Mouse (Mus musculus) frontal cortex, adult 2 months (tissue): ENCODE results near the gene Arhgap35. TPM values are rescaled to one million over a fixed set of nuclear protein-coding genes. Genes with fewer than 3 reads are reported as not detected.
A peak's percentile ranks its signal among the peaks of the same experiment; 100 is the strongest.

Experiments used
- DNase-seq, 2 experiments: peaks; one replicate each; pipeline ENCODE4 v3.0.0; 2022; ENCODE audit warnings: low spot score in 1 of 2; ENCODE audit errors: extremely low spot score in 1 of 2
- polyA plus RNA-seq: library from polyadenylated mRNA; depleted of rRNA; stranded (reverse); fragments of >200 nt; gene quantifications from 2 replicates; pipeline ENCODE4 v1.2.3, GENCODE M21; 2012; rRNA removed

Gene Arhgap35
- polyA plus RNA-seq, 1 experiment = 50.5 TPM

DNA sequence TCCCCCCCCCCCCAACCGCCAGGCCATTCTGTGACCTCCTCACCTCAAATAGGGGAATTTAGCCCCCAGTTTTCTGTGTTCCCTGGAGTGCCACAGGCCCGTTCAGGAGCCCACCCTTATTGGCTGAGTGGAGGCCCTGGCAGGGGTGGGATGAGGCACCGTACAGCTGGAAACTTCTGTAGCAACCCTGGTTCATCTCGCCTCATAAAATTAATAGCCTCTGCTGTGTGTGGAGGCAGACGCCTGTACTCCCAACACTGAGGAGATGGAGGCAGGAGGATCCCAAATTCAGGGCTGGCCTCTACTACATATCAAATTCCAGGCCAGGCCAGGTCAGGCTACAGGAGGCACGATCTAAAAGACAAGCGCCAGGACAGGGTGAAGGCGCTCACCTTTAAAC lies 140.9 kb downstream of the Arhgap35 start:
- no peak for DNase-seq

DNA sequence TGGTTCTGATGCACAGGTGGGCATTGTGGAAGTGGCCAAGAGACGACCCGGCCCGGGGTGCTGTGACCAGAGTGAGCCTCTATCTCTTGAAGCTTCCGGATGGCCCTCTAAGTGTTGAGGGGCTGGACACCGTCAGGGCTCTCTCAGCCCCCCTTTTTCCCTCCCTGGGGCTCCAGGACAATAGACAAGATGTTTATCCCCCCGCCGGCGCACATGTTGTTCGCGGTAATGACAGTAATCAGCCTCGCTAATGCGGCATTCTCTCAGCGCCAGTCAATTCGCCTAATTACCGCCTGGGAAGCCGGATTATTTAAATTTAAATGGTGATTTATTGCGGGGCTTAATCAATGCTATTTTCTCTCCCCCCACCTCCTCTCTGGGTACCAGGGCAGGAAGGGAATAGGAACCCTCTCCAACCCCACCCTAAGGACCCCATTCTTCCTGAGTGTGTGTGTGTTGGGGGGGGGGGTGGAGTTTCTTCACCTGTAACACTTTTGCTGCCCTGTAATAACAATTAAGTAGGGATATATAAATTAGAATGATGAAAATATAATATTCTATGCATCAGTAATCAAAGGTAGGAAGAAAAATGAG lies 142.6 kb downstream of the Arhgap35 start:
- DNase-seq = no peak

DNA sequence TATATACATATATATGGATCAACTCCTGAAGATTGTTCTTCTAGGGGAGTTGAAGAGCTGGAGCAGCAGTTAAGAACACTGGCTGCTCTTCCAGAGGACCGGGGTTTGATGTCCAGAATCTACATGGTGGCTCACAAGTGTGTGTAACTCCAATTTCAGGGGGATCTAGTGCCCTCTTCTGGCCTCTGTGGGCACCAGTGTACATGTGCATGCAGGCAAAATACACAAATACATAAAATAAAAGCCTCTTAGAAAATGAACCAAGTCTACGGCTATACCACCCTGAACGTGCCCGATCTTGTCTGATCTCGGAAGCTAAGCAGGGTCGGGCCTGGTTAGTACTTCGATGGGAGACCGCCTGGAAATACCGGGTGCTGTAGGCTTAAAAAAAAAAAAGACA lies 143.2 kb downstream of the Arhgap35 start:
- DNase-seq = no peak

DNA sequence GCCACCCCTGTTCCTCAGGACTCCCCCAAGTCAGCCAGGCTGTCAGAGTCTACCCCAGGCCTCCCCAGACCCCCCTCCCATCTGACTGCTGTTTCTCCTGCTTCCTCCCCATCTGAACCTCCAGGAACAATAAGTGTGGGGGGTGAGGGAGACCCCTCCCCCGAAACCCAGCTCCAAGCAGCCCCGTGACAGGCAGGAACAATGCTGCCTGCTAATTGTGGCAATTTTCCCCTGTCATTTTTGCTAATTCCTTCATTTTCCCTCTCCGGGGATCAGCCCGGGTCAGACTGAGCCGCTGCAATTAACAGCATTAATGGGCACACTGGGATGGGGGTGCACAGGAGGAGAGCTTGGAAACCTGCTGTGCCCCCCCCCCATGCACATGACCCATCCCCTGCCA lies 146.7 kb downstream of the Arhgap35 start:
- no peak for DNase-seq

DNA sequence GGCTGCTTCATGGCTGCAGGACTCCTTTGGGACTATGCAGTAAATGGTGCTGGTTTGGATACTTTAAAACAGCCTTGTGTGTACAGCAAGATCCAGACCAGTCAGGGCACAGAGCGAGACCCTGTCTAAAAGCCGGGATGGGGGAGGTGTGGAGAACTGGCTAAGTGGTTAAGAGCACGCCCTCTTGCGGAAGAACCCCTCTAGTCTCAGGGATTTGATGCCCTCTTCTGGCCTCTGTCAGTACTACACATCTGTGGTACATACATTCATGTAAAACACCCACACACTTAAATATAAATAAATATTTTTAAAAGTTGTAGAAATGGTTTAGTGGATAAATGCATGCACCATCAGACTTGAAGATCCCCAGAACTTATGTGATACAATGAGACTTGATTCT lies 148.2 kb downstream of the Arhgap35 start:
- DNase-seq = peak in 1 of 2 experiments; percentile 37

DNA sequence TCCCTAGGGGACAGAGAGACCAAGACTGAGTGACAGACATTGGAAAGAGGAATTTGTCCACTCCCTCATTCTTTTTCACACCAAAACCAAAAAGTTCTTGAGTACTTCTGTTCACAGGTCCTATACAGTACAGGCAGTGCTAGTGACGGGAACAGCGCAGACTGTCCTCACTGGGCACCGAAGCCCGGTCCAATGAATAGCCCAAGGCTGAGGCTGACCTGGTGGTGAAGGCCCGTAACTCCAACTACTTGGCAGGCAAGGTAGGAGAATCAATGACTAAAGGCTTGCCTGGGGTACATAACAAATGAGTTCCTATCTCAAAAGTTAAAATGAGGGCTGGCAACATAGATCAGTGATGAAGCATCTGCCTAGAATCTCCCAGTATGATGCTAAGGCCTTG lies 149.2 kb downstream of the Arhgap35 start:
- no peak for DNase-seq

DNA sequence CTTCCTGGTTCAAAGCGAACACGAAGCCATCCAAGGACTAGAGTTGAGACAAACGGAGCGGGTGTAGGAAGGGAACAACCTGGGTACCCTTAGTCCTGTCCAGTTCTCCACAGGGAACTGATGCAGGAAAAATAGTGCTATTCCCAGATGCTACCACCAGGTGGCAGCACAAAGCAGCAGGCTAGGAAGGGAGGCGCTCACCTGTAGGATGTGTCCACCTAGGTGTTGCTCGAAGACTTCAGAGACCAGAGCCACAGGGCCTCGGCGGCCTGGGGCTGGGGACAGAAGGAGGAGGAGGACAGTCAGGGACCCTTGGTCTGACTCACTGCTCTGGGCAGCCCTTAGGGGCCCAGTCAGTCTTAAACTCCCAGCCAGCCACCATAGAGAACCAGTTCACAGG lies 149.6 kb downstream of the Arhgap35 start:
- peak in 1 of 2 experiments; percentile 83 for DNase-seq

DNA sequence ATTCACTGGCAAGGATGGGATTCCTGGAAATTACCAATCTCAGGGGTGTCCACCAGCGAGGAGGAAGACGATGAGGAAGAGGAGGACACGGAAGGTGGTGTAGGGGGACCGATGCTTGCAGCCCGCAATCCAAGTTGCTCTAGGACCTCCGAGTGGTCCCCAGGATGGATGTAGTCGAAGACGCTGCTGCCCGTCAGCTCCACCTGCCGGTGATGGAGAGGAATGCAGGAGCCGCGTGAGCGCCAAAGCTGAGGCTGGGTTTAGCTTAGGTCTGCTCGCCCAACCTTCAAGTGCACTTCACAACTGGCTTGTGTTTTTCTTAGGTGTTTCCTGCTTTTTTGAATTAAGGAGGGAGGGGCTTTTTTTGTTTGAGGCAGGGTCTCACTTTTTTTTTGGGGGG lies 151.6 kb downstream of the Arhgap35 start:
- DNase-seq = peak; percentile 33 to 89

DNA sequence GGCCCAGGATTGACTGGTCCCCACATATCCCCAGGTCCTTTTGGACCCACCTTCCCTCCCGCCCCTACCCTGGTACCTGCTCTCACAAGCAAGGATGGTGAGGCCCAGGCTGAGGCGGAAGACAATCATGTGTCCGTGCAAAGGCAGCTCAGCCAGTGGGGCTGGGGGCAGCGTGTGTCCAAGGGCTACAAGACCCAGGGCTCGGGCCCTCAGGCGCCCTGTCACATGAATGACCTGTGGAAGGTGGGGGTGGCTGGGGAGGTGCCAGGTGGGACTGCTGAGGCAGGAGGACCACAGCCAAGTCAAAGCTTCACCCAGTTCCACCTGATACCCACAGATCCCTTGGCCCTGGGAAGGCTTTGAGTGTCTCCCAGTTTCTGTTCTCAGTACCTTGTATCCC lies 153.1 kb downstream of the Arhgap35 start:
- no peak for DNase-seq

DNA sequence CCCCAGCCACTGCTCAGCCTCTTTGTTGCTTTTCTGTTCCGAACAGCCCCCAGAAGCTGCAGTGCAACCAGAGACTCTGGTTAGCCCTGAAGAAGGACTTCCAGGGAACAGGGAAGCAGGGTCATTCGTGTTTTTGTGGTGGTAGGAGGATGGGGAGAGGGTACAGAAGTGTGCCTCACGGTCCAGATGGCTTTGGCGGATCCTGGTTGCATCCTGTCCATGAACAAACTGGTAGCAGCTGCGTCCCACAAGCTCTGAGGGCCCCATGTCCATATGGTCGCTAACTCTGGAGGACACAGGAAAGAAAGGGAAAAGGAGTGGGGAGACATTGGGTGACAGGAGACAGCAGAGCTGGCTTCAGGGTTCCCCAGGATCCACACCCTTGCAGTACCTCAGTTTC lies 153.6 kb downstream of the Arhgap35 start:
- DNase-seq = no peak

DNA sequence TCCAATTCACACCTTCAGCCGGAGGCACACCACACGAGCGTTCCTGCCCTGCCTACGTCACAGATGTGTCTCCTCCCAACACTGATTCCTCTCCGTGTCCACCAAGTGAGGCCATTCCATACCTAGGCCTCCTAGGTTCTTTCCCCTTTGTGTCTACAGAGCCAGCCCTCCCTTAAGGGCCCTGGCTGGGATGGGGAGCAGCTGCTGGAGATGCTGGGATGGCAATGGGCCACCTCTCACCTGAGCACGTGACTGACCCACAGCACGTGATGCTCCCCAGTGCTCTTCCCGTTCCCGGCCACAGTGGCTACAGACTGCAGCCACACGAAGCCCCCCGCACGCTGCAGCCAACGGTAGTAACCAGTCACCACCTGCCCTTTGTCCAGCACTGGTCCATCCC lies 154.2 kb downstream of the Arhgap35 start:
- DNase-seq = no peak

DNA sequence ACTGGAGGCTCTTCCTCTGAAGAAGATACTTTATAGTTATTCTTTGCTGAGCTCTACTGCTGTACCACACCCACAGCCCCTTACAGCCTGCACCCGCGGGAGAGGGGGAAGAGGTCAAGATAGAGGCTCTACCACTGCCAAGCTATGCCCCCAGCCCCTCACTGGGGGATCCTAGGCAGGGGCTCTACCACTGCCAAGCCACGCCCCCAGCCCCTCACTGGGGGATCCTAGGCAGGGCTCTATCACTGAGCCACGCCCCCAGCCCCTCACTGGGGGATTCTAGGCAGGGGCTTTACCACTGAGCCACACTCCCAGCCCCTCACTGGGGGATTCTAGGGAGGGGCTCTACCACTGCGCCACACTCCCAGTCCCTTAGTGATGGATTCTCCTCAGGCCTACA lies 158.5 kb downstream of the Arhgap35 start:
- no peak for DNase-seq

DNA sequence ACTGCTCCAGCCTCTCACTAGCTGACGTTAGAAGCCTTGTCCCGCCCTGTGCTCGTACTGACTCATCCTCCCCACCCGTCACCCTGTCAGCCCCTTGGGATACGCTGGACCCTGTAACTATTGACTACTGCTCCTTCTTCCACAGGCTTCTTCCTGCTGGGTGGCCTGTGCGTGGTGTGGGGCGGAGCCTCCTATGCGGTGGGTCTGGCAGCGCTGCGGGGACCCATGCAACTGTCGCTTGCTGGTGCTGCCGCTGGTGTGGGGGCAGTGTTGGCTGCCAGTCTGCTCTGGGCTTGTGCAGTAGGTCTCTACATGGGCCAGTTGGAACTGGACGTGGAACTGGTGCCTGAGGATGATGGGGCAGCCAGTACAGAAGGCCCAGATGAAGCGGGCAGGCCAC lies 159.8 kb downstream of the Arhgap35 start:
- DNase-seq = no peak

DNA sequence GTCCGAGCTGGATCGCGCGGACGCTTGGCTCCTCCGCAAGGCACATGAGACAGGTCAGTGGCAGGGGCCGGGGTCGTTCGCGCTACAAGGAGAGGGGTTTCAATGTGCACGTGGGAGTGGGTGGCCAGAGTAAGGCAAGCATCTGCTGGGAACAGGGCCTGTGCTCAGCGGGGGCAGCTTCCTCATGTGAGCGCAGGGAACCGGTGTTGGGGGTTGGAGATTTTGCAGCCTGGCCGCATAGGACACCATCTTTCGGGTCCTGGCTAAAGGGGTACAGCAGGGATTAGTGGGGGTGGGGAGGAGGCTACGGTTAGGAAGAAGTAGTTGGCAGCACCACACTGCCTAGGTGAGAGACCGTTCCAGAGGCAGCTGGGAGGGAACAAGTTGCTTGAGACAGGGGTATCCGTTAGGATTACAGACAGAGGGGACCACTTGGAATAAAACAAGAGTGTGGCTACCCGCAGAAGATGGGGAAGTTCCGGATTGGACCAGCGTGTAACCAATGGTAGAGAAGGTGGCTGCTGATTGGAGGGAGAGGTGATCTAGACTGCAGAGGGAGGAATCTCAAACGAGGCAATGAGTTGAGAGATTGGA lies 161.6 kb downstream of the Arhgap35 start:
- peak; percentile 51 to 79 for DNase-seq

DNA sequence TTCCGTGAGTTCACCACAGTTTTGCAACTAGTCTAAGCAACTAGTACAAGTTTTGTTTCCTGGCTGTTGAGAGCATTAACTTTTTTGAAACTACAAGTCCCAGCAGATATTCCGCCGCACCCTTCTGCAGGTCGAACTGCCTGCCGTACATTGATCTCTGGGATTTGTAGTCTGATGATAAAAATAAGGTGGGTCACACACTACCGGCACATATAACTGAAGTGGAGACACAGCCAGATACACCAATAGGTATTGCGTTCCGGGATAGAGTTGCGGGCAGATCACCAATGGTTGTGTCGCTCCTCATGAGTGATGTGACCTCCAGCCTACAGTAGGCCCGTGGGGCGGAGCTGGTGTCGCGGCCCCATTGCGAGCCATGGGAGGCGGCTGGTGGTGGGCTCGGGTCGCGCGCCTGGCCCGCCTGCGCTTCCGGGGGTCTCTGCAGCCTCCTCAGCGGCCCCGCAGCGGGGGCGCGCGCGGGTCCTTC lies 162.2 kb downstream of the Arhgap35 start, which contains the start of gene Tmem160:
Gene Tmem160 (plus strand): TSS at position 193 of the 487 bp plus-strand sequence.
- DNase-seq = peak; percentile 94

DNA sequence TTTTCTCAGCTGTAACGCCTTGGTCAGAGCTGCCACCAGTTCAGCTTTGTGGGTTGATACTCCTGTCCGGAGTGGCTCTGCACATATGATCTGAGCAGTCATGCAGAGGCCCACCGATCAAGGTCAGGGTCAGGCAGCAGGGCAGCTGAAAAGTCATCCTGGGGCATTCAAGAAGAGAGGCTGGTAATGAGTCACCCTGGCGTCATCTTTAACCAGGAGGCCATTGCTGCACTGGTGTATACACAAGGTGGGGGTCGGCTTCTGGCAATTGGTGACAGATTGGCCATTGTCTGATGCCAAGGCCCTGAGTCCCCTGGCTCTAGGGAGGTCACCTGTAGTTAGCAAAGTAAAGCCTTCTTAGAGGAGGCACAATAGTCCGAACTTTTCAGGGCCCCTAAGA lies 163.1 kb downstream of the Arhgap35 start:
- no peak for DNase-seq

Other genes starting within 250 kb of the Arhgap35 start
- gene Sae1, start 227.2 kb downstream of the Arhgap35 start, polyA plus RNA-seq = 99.8 and 114 TPM in 2 replicates
- 38.9 and 40.0 TPM in 2 replicates for gene Zc3h4, start 214.1 kb downstream of the Arhgap35 start, polyA plus RNA-seq
- gene Tmem160, start 162.2 kb downstream of the Arhgap35 start, polyA plus RNA-seq = 84.3 and 91.7 TPM in 2 replicates
- 7.8 and 10.1 TPM in 2 replicates for gene Npas1, start 137.3 kb downstream of the Arhgap35 start, polyA plus RNA-seq
- 0.17 and 0.24 TPM in 2 replicates for gene Ceacam15, start 60.7 kb upstream of the Arhgap35 start, polyA plus RNA-seq
- gene Ceacam9, start 106.9 kb upstream of the Arhgap35 start, polyA plus RNA-seq = 0.24 and 0.55 TPM in 2 replicates
- gene Ap2s1, start 123.4 kb upstream of the Arhgap35 start, polyA plus RNA-seq = 537 and 586 TPM in 2 replicates
- 12.6 and 13.4 TPM in 2 replicates for gene Slc1a5, start 166.3 kb upstream of the Arhgap35 start, polyA plus RNA-seq
- 262 TPM in 2 replicates for gene Strn4, start 200.9 kb upstream of the Arhgap35 start, polyA plus RNA-seq
- gene Fkrp, start 201.7 kb upstream of the Arhgap35 start, polyA plus RNA-seq = 38.2 and 40.3 TPM in 2 replicates
- 6.4 and 6.7 TPM in 2 replicates for gene Prkd2, start 227.9 kb upstream of the Arhgap35 start, polyA plus RNA-seq